Mouse (Mus musculus) heart, postnatal 14 days (tissue): ENCODE results near the gene Zfp605. TPM values are rescaled to one million over a fixed set of nuclear protein-coding genes. Genes with fewer than 3 reads are reported as not detected.
"Not testable (repeated sequence)": the region's sequence is repeated elsewhere in the genome, so short reads cannot be mapped to it uniquely, and the experiment has no call there.

Experiments
- DNase-seq, 2 experiments: peaks; one replicate each; pipeline ENCODE4 v3.0.0; 2021 to 2022
- intact Hi-C: fragments of 180-260 bp; cut with DNase I; formaldehyde crosslinking; loops from one replicate; pipeline ENCODE4 v1.15.1; 2025
- total RNA-seq, 2 experiments: library from RNA; stranded (reverse); gene quantifications; 2 replicates each; pipeline ENCODE4 v1.2.3; 2021

Zfp605 gene
- total RNA-seq, 2 experiments from 2014 or later, result 2.9 to 3.0 TPM

GRCm38 (mm10) chr5:110106901-110107564 is 2.9 kb upstream of the Zfp605 start:
- no peak for DNase-seq
- intact Hi-C loops, result no loop called here

- intact Hi-C loops, result no loop called here
- DNase-seq, result peak; percentile 95
These were observed 2.1 kb upstream of the Zfp605 start, which contains the start of gene Gtpbp6 for GRCm38 (mm10) chr5:110107581-110108304. Gene Gtpbp6 (minus strand): TSS chr5:110108197.

- no peak for DNase-seq
- intact Hi-C loops, result no loop called here
These were observed 1.6 kb upstream of the Zfp605 start for GRCm38 (mm10) chr5:110108305-110108628.

GRCm38 (mm10) chr5:110122380-110122779 is 12.5 kb downstream of the Zfp605 start:
- DNase-seq, intact Hi-C loops: not testable (repeated sequence)

- DNase-seq, result peak; percentile 98 to 99
- intact Hi-C loops, result loop anchor here (2.0 kb wide), 1 partner anchor 25 kb away; the partner anchor contains the start of gene Zfp605
These were observed 25.6 kb downstream of the Zfp605 start, which contains the start of gene Chfr for GRCm38 (mm10) chr5:110135293-110136086. Gene Chfr (plus strand): TSS chr5:110135842.

GRCm38 (mm10) chr5:110136087-110136464 is 26.2 kb downstream of the Zfp605 start:
- no peak for DNase-seq
- intact Hi-C loops, result no loop called here

- intact Hi-C loops, result no loop called here
- no peak for DNase-seq
These were observed 27.9 kb downstream of the Zfp605 start for GRCm38 (mm10) chr5:110137816-110138215.

- DNase-seq, result no peak
- intact Hi-C loops, result no loop called here
These were observed 29.4 kb downstream of the Zfp605 start for GRCm38 (mm10) chr5:110139325-110139724.

GRCm38 (mm10) chr5:110140424-110140823 is 30.5 kb downstream of the Zfp605 start:
- intact Hi-C loops, result no loop called here
- DNase-seq, result no peak

- intact Hi-C loops, result no loop called here
- no peak for DNase-seq
These were observed 32.4 kb downstream of the Zfp605 start for GRCm38 (mm10) chr5:110142309-110142708.

GRCm38 (mm10) chr5:110143007-110143406 is 33.1 kb downstream of the Zfp605 start:
- intact Hi-C loops, result no loop called here

GRCm38 (mm10) chr5:110169374-110169773 is 59.5 kb downstream of the Zfp605 start:
- DNase-seq, result no peak
- intact Hi-C loops, result no loop called here

More at GRCm38 (mm10) chr5:110143007-110143406, 33.1 kb downstream of the Zfp605 start:
- no peak for DNase-seq

GRCm38 (mm10) chr5:110176362-110177020 is 66.6 kb downstream of the Zfp605 start, which contains the start of gene Golga3:
Gene Golga3 (plus strand): TSS chr5:110176701.
- peak; percentile 93 to 94 for DNase-seq
- intact Hi-C loops, result no loop called here

GRCm38 (mm10) chr5:110177021-110177420 is 67.1 kb downstream of the Zfp605 start:
- DNase-seq, result no peak
- intact Hi-C loops, result no loop called here

GRCm38 (mm10) chr5:110178628-110179027 is 68.7 kb downstream of the Zfp605 start:
- no peak for DNase-seq
- intact Hi-C loops, result no loop called here

Other genes starting within 250 kb of the Zfp605 start
- 1 to 10 TPM; 3.9 to 7.5 TPM for gene Gm15446, start 186.7 kb upstream of the Zfp605 start, total RNA-seq
- gene Zfp932, start 113.6 kb upstream of the Zfp605 start, total RNA-seq, result 1 to 10 TPM; 5.8 to 6.4 TPM
- 1 to 10 TPM; 2.9 to 3.6 TPM for gene Gm17655, start 37.6 kb upstream of the Zfp605 start, total RNA-seq
- gene Gm35315, start 15.7 kb upstream of the Zfp605 start, total RNA-seq, result under 1 TPM in 1 of 2 experiments, not detected in 1; 0.07 TPM
- gene Plcxd1, start 10.1 kb upstream of the Zfp605 start, total RNA-seq, result not detected
- 10 to 100 TPM; 27.0 to 29.8 TPM for gene Gtpbp6, start 1.9 kb upstream of the Zfp605 start, total RNA-seq
- 10 to 100 TPM; 21.0 to 21.4 TPM for gene Chfr, start 25.8 kb downstream of the Zfp605 start, total RNA-seq
- 10 to 100 TPM; 36.5 to 42.6 TPM for gene Golga3, start 66.6 kb downstream of the Zfp605 start, total RNA-seq
- 10 to 100 TPM; 25.8 to 25.9 TPM for gene Ankle2, start 120.9 kb downstream of the Zfp605 start, total RNA-seq
- 10 to 100 TPM; 28.9 to 32.3 TPM for gene Pgam5, start 159.8 kb downstream of the Zfp605 start, total RNA-seq
- gene Pxmp2, start 176.1 kb downstream of the Zfp605 start, total RNA-seq, result 10 to 100 TPM; 49.9 to 60.2 TPM
- gene Pole, start 176.2 kb downstream of the Zfp605 start, total RNA-seq, result 1 to 10 TPM; 2.4 to 3.9 TPM
- not detected for gene P2rx2, start 233.1 kb downstream of the Zfp605 start, total RNA-seq
- gene Lrcol1, start 234.6 kb downstream of the Zfp605 start, total RNA-seq, result not detected